Mouse (Mus musculus): ENCODE data around the gene Gfod2. TPM values are rescaled to one million over a fixed set of nuclear protein-coding genes. Genes with fewer than 3 reads are reported as not detected.

The Gfod2 gene
- total RNA-seq, 2 experiments from 2014 or later = 2.3 to 9.8 TPM

DNA sequence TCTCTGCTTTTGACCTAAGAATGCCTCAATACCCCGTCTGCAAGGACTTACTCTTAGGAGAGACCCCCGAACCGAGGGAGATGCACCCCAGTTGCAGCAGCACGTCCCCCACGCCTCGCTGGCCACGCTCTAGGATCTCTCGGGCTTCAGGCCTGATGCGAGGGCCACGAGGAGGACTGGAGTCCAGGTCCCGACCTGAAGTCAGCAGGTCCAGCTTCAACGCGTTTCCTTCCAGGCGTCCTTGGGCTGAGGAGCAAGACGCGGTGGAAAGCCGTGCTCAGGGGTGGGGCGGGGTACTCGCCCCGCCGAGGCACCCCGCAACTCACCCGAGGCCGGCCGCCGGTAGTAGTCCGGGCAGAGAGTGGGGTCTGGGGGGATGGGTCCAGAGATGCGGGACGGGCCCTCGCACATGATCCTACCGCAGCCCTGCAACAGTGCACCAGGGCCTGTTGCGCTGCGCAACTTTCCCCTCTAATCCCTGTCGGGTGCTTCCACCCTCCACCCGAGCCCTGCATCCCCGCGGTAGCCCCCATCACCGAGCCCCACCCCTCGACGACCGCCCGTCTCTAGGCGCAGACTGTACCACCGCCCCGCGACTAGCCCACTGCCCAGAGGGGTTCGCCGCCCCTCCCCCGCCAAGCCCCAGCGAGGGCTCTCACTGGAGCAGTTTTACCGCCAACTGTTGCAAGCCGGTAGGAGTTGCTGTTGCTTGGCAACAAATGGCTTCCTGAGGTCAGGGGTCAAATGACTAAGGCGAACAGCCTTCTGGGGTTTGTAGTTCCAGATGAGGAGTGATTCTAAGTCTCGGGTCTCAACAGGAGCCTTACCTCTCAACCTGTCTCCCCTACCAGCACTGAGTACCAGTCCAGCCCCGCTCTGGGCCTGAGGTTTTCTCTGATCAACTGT is 50.7 kb downstream of the Gfod2 start, which contains the start of the genes 4933405L10Rik and Enkd1:
TSS of gene 4933405L10Rik (plus strand) at position 158 of the 906 bp plus-strand sequence.
TSS of gene Enkd1 (minus strand) at position 713 of the 906 bp plus-strand sequence.
- ATAC-seq (replicated peaks; ENCODE audit: low FRiP score, low TSS enrichment, poor library complexity, severe bottlenecking) = peak; percentile 66

DNA sequence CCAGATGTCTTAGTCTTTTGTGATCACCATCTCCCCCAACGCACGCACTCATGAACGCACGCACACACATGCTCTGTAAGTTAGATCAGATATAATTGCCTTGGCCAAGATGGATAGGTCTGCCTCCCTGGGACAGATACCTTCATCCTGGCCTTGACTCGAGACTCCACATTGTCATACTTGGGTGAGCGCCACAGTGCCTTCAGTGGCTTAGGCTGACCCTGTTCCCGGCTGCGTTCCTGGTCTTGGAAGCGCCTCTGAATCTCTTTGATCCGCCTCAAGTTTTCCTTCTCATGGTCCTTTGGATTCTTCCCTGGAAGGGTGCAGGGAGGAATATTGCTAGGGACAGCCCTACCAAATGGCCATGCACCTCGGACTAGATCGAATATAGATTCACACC is 52.0 kb downstream of the Gfod2 start:
- ATAC-seq (replicated peaks; ENCODE audit: low FRiP score, low TSS enrichment, poor library complexity, severe bottlenecking) = no peak

DNA sequence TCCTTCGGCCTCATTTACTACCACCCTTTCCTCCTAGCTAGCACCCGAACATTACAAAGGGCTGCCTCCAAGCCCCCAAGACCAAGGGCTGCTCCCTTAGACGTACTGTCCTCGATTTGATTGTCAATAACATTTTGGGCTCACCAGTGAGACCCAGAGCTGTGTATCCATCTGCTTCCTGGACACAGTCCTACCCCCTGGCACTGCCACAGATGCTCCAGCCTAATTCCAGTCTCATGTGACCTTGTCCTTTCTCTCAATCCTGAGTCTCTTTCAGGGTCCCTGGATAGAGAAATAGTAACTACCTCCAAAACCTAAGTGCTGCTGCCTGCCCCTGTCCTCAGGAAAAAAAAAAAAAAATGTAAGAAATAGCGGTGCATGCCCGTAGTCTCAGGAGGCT is 53.5 kb downstream of the Gfod2 start:
- no peak for ATAC-seq (replicated peaks; ENCODE audit: low FRiP score, low TSS enrichment, poor library complexity, severe bottlenecking)

DNA sequence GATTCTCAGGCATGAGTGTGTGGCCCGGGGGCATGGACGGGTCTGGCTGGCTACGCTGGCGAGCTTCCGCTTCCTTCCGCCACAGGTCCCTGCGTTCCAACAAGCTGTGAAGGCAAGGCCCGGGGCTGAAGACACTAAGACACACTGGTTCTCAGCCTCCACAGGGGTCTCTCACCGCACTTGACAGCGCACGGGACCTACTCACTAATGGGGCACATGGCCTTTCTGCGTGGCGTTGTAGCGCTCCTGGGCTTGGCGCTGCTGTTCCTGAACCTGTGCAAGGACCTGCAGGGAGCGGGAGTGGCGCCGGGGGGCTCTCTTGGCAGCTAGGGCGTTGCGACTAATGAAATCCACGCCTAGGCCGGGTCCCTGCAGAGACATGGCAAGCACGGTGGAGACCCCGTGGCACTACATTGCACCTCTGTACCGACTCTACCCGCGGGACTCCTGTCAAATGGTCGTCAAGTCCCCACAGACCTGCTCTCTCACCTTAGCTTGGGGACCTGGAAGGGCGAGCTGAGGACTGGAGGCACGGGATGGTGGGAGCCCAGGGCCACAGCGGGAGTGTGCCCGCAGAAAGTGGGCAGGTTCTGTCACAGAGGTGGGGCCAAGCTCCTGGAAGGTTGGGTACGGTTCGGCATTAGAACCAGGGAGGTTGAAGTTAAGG is 54.2 kb downstream of the Gfod2 start:
- no peak for ATAC-seq (replicated peaks; ENCODE audit: low FRiP score, low TSS enrichment, poor library complexity, severe bottlenecking)

DNA sequence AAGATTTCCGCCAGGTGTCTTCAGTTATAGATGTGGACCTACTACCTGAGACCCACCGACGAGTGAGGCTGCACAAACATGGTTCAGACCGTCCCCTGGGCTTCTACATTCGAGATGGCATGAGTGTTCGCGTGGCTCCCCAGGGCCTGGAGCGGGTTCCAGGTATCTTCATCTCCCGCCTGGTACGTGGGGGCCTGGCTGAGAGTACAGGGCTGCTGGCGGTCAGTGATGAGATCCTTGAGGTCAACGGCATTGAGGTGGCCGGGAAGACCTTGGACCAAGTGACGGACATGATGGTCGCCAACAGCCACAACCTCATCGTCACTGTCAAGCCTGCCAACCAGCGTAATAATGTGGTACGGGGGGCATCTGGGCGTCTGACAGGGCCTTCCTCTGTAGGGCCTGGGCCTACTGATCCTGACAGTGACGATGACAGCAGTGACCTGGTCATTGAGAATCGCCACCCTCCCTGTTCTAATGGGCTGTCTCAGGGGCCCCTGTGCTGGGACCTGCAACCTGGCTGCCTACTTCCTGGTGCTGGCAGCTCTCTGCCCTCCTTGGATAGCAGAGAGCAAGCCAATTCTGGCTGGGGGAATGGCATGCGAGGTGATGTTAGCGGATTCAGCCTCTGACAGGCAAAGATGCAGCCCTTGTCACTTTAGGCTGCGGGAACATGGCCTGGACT is 55.6 kb downstream of the Gfod2 start:
- no peak for ATAC-seq (replicated peaks; ENCODE audit: low FRiP score, low TSS enrichment, poor library complexity, severe bottlenecking)

DNA sequence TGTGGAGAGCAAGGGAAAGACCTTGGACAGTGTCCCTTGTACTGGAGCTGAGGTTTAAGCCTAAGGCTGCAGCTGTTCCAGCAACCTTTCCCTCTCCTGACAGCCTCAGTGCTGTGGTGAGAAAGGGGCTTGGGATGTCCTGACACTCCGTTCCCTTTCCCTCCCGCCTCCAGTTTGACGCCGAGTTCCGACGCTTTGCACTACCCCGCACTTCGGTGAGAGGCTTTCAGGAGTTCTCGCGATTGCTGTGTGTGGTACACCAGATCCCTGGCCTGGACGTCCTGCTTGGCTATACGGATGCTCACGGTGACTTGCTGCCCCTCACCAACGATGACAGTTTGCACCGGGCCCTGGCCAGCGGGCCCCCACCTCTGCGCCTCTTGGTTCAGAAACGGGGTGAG is 56.5 kb downstream of the Gfod2 start:
- no peak for ATAC-seq (replicated peaks; ENCODE audit: low FRiP score, low TSS enrichment, poor library complexity, severe bottlenecking)

DNA sequence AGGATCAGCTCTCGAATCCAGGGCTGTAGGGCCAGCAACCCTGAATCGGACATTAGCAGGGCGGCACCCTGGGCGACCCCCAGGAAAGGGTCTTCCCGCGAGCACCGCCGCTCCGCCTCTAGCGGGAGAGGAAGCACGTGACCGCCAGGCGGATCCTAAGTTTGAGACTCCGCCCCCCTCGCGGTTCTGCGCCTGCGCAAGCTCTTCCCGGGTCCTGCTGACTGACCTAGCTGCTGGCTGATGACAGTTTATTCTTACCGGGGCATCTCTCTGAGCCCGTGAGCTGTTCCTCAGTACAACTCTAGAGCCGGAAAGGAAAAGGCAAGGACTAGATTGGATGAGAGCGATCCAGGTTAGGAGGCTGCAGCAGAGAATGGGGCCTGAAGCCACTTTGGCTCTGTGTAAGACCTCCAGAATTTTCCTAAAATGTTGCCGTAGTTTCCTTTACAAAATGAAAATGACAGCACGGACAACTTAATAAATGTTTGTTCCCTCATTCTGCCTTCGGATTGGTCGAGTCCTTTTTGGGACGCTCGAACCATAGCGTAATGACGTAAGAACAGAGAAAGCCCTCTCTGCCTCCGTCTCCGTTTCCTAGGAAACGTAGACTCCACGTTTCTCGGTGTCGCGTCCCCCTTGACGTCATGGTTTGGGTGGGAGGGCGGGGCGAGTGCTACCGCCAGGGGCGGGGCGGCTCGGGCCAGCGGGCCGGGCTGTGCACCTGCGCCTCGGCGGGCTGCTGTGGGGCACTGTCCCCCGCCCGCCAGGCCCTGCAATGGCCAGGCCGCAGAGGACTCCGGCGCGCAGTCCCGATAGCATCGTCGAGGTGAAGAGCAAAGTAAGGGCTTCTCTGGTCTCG is 57.3 kb downstream of the Gfod2 start, which contains the start of the genes Acd and Pard6a:
TSS of gene Acd (minus strand) at position 137 of the 859 bp plus-strand sequence.
TSS of gene Pard6a (plus strand) at position 183 of the 859 bp plus-strand sequence.
- peak; percentile 72 for ATAC-seq (replicated peaks; ENCODE audit: low FRiP score, low TSS enrichment, poor library complexity, severe bottlenecking)

DNA sequence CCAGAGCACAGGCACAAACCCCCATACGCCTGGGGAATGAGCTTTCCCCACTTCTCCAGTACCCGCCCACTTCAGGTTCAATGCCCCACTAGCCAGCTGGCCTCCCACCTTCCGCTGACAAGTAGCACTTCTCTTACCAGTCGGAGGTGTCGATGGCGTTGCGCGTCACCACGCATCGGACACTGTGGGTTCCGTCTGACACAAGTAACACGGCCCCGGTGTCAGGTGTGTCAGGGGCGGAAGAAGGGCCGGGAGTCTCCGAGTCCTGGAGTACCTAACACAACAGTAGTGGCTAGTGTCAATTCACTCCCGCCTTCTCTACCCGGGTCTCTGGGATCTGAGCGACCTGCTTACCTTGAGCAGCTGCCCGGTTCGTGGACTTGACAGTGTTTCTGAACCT is 57.9 kb downstream of the Gfod2 start:
- peak; percentile 47 for ATAC-seq (replicated peaks; ENCODE audit: low FRiP score, low TSS enrichment, poor library complexity, severe bottlenecking)

DNA sequence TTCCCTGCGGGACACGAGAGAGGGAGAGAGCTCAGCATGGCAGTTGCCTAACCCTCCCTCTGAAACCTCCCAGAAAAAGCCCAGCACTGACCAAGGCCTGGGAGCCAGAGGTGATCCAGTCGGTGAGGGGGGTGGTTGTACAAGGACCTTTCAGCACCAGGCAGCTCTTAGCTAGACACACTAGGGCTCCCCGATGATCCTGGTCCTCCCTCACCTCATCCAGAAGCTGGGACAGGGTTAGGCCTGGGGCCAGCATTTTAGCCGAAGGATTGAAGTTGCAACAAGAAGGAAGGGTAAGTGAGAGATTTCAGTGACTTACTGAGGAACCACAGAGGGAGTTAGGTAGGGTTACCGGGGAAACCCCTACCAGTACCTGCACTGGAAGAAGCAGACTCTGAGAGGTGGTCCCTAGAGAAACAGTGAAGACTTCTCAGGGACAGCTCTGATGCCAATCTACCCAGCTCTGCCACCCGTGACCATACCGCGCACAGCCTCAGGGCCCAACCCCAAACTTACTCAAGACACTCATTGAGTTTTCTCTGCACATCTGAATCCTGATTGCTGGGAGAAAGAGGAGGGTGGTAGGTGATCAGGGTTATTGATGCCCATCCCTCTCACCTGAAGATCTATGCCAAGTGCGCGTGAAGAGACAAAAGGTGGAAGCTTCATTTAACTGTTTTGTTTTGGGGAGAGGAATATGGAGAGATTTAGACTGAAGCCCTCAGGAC is 58.8 kb downstream of the Gfod2 start:
- ATAC-seq (replicated peaks; ENCODE audit: low FRiP score, low TSS enrichment, poor library complexity, severe bottlenecking) = no peak

DNA sequence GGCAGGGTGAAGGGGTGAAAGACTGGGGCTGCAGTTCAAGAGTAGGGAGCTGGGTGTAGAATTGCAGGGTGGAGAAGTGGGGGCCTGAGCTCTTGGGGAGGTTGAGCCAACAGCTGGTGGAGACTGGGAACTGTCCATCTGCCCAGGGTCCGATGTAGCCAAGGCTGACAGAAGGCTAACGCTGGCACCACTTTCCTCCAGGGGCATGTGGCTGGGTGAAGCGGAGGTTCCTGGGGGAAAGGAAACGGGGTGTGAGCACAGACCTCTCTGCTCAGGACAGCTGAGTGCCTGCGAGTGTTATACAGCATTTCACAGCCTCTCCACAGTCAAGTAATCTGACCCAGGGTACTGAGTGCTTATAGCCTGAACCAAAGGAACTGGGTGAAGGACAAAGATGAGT is 59.7 kb downstream of the Gfod2 start:
- no peak for ATAC-seq (replicated peaks; ENCODE audit: low FRiP score, low TSS enrichment, poor library complexity, severe bottlenecking)

DNA sequence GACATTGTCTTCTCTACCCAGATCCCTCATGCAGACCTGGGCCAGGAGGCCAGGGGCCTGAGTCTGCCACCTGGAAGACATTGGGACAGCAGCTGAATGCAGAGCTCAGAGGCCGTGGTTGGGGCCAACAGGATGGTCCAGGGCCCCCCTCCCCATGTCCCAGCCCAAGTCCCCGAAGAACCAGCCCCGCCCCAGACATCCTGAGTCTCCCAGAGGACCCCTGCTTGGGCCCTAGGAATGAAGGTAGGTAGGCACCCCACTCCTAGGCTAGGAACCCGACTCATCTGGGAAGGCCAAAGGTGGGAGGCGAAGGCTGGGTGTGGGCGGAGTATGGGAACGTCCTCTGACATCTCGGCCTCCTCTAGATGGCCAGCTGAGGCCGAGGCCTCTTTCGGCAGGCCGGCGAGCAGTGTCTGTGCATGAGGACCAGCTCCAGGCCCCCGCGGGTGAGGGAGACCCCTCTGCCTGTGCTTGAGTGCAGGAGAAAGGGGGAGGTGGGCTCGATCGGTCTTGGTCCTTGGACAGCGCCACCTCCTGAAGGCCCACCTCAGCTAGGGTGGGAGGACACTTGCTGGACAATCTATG is 61.2 kb downstream of the Gfod2 start:
- no peak for ATAC-seq (replicated peaks; ENCODE audit: low FRiP score, low TSS enrichment, poor library complexity, severe bottlenecking)

DNA sequence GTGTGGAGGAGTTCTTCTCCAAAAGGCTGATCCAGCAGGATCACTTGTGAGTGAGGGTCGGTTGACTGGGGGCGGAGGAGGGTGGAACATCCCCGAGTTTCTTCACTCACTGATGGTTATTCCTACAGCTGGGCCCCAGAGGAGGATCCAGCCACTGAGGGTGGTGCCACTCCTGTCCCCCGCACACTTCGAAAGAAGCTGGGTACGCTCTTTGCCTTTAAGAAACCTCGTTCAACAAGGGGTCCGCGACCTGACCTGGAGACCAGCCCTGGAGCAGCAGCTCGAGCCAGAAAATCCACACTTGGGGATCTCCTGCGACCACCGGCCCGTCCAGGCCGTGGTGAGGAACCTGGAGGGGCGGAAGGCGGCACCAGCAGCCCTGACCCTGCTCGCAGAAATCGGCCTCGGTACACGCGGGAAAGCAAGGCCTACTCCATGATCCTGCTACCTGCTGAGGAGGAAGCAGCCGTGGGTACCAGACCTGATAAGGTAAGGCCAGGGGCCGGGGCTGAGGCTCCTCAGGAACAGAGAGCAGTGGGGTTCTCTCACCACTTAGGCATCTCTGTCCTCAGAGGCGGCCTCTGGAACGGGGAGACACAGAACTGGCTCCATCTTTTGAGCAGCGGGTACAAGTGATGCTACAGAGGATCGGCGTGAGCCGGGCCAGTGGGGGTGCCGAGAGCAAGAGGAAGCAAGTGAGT is 63.2 kb downstream of the Gfod2 start:
- ATAC-seq (replicated peaks; ENCODE audit: low FRiP score, low TSS enrichment, poor library complexity, severe bottlenecking) = no peak

DNA sequence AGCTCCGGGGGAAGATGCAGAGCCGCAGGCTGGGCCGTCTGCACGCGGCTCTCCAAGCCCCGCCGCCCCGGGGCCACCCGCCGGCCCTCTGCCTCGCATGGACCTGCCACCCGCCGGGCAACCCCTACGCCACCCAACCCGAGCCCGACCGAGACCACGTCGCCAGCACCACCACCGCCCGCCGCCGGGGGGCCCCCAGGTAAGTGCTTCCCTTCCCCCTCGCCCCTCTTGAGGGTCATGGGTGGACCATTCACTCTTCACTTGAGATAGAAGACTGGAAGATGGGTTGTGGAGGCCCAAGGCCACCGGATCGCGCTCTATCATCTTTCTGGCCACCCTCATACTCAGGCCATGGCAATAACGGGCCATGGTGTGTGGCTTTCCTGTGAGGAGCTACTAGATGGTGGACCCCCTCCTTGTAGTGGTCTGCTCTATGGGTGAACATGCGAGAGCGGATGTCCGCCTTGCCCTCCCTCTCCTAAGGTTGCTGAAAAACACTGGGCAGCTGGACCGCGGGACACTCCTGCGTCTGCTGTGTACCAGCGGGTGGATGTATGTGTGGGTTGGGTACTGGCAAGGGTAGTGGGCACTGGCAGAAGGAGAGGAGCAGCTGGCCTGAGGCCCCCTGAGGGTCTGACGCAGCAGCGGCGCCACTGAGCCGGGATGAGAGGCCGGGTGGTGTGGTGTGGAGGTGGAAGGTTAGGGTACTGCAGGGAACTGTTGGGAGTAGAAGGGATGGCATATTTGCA is 64.2 kb downstream of the Gfod2 start:
- ATAC-seq (replicated peaks; ENCODE audit: low FRiP score, low TSS enrichment, poor library complexity, severe bottlenecking) = no peak

DNA sequence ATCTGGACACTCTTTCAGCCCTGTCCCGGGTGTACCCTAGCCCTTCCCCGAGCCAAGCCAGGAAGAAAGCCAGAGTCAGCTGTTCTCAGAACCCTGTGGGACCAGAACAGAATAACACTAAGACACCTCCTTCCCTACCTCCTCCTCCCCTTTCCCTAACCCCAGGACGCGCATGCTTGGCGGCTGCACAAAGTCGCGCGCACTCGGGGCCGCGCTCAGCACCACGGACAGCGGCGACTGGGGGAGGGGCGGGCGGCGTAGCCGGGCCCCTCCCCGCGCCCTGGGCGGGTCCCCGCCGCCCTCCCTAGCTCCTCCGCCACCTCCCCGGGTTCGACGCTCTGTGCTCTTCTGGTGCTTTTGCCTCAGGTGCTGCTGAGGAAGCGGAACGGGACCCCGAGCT is 64.8 kb downstream of the Gfod2 start:
- ATAC-seq (replicated peaks; ENCODE audit: low FRiP score, low TSS enrichment, poor library complexity, severe bottlenecking) = no peak

DNA sequence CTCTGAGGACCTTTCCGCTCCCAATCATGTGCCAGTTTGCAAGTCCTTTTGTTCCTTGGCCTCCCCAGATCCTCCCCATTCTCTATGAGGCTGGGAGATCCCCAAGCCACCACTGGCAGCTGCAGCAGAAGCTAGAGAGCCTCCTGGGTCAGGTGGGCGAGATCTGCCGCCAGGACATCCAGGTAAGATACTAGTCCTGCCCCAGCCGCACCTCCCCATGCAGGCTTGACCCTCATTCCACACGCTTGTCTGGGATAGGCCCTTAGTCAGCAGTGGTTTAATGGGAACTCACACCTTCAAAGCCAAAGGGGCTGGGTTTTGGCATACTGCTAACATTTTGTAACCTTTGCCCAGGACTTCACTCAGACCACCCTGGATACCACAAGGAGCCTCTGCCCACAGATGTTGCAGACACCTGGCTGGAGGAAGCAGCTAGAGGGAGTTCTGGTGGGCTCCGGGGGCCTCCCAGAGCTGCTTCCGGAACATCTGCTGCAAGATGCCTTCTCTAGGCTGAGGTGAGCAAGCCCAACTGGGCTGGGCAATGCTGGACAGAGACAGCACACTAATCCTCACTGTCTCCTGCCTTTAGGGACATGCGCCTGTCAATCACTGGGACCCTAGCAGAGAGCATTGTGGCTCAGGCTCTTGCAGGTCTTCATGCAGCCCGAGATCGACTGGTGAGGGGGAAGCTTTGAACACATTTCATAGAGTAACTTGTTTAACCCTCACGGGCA is 65.8 kb downstream of the Gfod2 start:
- no peak for ATAC-seq (replicated peaks; ENCODE audit: low FRiP score, low TSS enrichment, poor library complexity, severe bottlenecking)

DNA sequence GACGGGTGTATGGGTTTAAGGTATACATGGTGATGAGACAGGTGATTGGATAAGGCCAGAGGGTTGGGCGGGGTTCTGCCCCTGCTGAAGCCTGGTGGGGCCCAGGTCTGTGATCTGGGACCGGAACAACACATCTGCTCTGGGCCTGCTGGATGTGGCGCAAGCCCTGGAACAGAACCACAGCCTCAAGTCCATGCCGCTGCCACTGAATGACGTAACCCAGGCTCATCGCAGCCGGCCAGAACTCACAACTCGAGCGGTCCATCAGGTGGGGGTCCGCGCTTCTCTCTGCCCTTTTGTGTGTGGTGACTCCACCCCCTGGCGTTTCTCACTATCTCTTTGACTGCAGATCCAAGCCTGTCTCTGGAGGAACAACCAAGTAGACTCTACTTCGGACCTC is 67.5 kb downstream of the Gfod2 start:
- peak; percentile 9 for ATAC-seq (replicated peaks; ENCODE audit: low FRiP score, low TSS enrichment, poor library complexity, severe bottlenecking)

All from megakaryocyte-erythroid progenitor cell, adult 5-6 weeks (primary cell).